Mouse (Mus musculus) cerebellum, adult (tissue): Measurements from ENCODE around the gene Fmo2.

ENCODE experiments used
- ATAC-seq: cut with Nextera tagmentation; 2 replicates; pipeline ENCODE4 v1.9.2; 2017; ENCODE audit warnings: mild to moderate bottlenecking, moderate library complexity, mixed read lengths; ENCODE audit not compliant: insufficient number of reproducible peaks, low FRiP score, low TSS enrichment

Gene Fmo2

GRCm38 (mm10) chr1:162857766-162858747, 40.5 kb downstream of the Fmo2 start:
- no peak for ATAC-seq

- ATAC-seq = no peak
Measured at GRCm38 (mm10) chr1:162853812-162854482, 44.6 kb downstream of the Fmo2 start.

GRCm38 (mm10) chr1:162847554-162847953, 51.0 kb downstream of the Fmo2 start:
- no peak for ATAC-seq

- ATAC-seq = no peak
Measured at GRCm38 (mm10) chr1:162840211-162840610, 58.3 kb downstream of the Fmo2 start.

GRCm38 (mm10) chr1:162838976-162839375, 59.5 kb downstream of the Fmo2 start:
- ATAC-seq = no peak

GRCm38 (mm10) chr1:162834342-162834741, 64.2 kb downstream of the Fmo2 start:
- no peak for ATAC-seq

GRCm38 (mm10) chr1:162832574-162832953, 66.0 kb downstream of the Fmo2 start:
- ATAC-seq = no peak

GRCm38 (mm10) chr1:162831838-162832573, 66.5 kb downstream of the Fmo2 start:
- ATAC-seq = no peak
